Mouse (Mus musculus) ES-Bruce4 (cell line): ENCODE results near the gene Hcrtr2.

Source experiments
- CTCF ChIP-seq: IDR thresholded peaks from one replicate; pipeline ENCODE4 v1.8.1; 2011; ENCODE audit warnings: low read depth, low read length
- EP300 ChIP-seq: IDR thresholded peaks from 2 replicates; pipeline ENCODE4 v1.6.1; 2011; ENCODE audit warnings: low read depth, low read length; ENCODE audit not compliant: insufficient read depth
- POLR2A ChIP-seq: IDR thresholded peaks from one replicate; pipeline ENCODE4 v1.8.1; 2011; ENCODE audit warnings: low read length; ENCODE audit not compliant: insufficient read depth

- TF ChIP-seq CTCF, result no peak
- no peak for TF ChIP-seq POLR2A
- TF ChIP-seq EP300, result no peak
Observed at GRCm38 (mm10) chr9:76331081-76331480, 7.4 kb upstream of the Hcrtr2 start.
